Mouse (Mus musculus): Measurements from ENCODE around the gene Boc. TPM values are rescaled to one million over a fixed set of nuclear protein-coding genes. Genes with fewer than 3 reads are reported as not detected.

The Boc gene
- polyA plus RNA-seq, 1 experiment from 2014 or later: 0.57 TPM

GRCm38 (mm10) chr16:44491051-44491450, 67.6 kb downstream of the Boc start:
- Histone ChIP-seq H3K4me3 (ENCODE audit: low read depth, low read length) (no peak overlapping the region), H3K27ac (ENCODE audit: low read length) (no peak overlapping the region), H3K27me3 (ENCODE audit: control insufficient read depth, insufficient read depth, low read depth, low read length) (no peaks in the 10 kb centered on the region), H3K9ac (ENCODE audit: low read depth, low read length) (no peak overlapping the region), H3K36me3 (ENCODE audit: control insufficient read depth, insufficient read depth) (no peaks in the 10 kb centered on the region), H3K4me2 (ENCODE audit: low read depth, low read length) (no peak overlapping the region), H3K4me1 (ENCODE audit: control insufficient read depth, low read depth, low read length) (no peaks in the 10 kb centered on the region), H3K9me3 (replicated peaks; ENCODE audit: control insufficient read depth, low read length) (no peaks in the 10 kb centered on the region)
- WGBS (ENCODE audit: insufficient replicate concordance): 63% methylated on average over 9 of the region's 9 CpGs
- ATAC-seq (ENCODE audit: low read depth): no peak

DNA sequence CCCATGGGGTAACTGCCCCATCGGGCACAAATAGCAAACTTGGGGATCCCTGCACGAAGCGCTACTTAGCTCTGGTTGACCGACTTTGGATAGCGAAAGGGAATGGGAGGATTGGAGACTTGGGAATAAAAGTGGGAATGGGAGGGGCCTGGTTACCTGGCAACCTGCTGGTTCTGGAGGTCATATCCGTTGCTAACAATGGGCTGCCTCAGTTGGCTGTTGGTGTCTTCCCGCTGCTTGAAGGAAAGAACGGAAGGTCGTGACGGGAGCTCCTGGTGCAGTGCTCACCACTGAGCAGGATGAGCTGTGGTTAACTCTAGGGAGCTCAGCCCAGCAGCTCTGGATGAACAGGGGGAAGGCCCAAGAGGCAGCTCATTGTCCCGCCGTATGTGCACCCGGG, 71.5 kb downstream of the Boc start:
- Histone ChIP-seq H3K4me2 (ENCODE audit: low read depth, low read length) (no peak overlapping the region), H3K27me3 (ENCODE audit: control insufficient read depth, insufficient read depth, low read depth, low read length) (no peaks in the 10 kb centered on the region), H3K9ac (ENCODE audit: low read depth, low read length) (no peak overlapping the region), H3K9me3 (replicated peaks; ENCODE audit: control insufficient read depth, low read length) (no peaks in the 10 kb centered on the region), H3K4me1 (ENCODE audit: control insufficient read depth, low read depth, low read length) (no peaks in the 10 kb centered on the region), H3K27ac (ENCODE audit: low read length) (no peak overlapping the region), H3K36me3 (ENCODE audit: control insufficient read depth, insufficient read depth) (no peaks in the 10 kb centered on the region), H3K4me3 (ENCODE audit: low read depth, low read length) (no peak overlapping the region)
- ATAC-seq (ENCODE audit: low read depth): no peak
- 75% methylated on average over 13 of the region's 13 CpGs for WGBS (ENCODE audit: insufficient replicate concordance)

DNA sequence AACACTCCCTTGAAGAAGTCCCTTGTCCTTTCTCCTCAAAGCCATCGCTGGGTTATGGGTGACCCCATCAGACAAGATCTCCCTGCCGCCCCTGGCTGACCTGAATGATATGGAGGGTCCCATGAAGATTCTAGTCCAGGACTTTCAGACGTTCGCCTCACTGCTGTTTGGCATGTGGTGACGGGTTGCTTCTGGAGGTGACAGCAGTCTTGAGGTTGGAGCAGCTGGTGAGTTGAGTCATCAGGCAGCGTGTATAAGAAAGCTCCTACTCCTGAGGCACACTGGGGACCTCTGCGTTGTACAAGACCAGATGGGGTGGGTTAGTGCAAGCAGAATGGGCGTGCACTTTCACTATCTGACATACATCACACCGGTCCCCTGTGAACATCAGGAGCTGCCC, 72.1 kb downstream of the Boc start:
- ATAC-seq (ENCODE audit: low read depth): no peak
- no peak overlapping the region for H3K9ac ChIP-seq (ENCODE audit: low read depth, low read length)

GRCm38 (mm10) chr16:44485691-44486090, 73.0 kb downstream of the Boc start:
- ATAC-seq (ENCODE audit: low read depth): no peak
- Histone ChIP-seq H3K27ac (ENCODE audit: low read length) (no peak overlapping the region), H3K9me3 (replicated peaks; ENCODE audit: control insufficient read depth, low read length) (no peaks in the 10 kb centered on the region), H3K4me3 (ENCODE audit: low read depth, low read length) (no peak overlapping the region), H3K9ac (ENCODE audit: low read depth, low read length) (no peak overlapping the region), H3K4me2 (ENCODE audit: low read depth, low read length) (no peak overlapping the region), H3K36me3 (ENCODE audit: control insufficient read depth, insufficient read depth) (no peaks in the 10 kb centered on the region), H3K27me3 (ENCODE audit: control insufficient read depth, insufficient read depth, low read depth, low read length) (no peaks in the 10 kb centered on the region), H3K4me1 (ENCODE audit: control insufficient read depth, low read depth, low read length) (no peaks in the 10 kb centered on the region)
- WGBS (ENCODE audit: insufficient replicate concordance): 69% methylated on average over 8 of the region's 8 CpGs

More for the DNA sequence above, 72.1 kb downstream of the Boc start:
- no peaks in the 10 kb centered on the region for H3K9me3 ChIP-seq (replicated peaks; ENCODE audit: control insufficient read depth, low read length)
- no peak overlapping the region for H3K4me3 ChIP-seq (ENCODE audit: low read depth, low read length)
- no peak overlapping the region for H3K4me2 ChIP-seq (ENCODE audit: low read depth, low read length)
- no peaks in the 10 kb centered on the region for H3K36me3 ChIP-seq (ENCODE audit: control insufficient read depth, insufficient read depth)
- 66% methylated on average over 9 of the region's 9 CpGs for WGBS (ENCODE audit: insufficient replicate concordance)
- no peak overlapping the region for H3K27ac ChIP-seq (ENCODE audit: low read length)
- no peaks in the 10 kb centered on the region for H3K27me3 ChIP-seq (ENCODE audit: control insufficient read depth, insufficient read depth, low read depth, low read length)
- H3K4me1 ChIP-seq (ENCODE audit: control insufficient read depth, low read depth, low read length): no peaks in the 10 kb centered on the region

- 46% methylated on average over 10 of the region's 10 CpGs for WGBS (ENCODE audit: insufficient replicate concordance)
- no peak overlapping the region for H3K27ac ChIP-seq (ENCODE audit: low read length)
- no peaks in the 10 kb centered on the region for H3K4me1 ChIP-seq (ENCODE audit: control insufficient read depth, low read depth, low read length)
- ATAC-seq (ENCODE audit: low read depth): no peak
- H3K36me3 ChIP-seq (ENCODE audit: control insufficient read depth, insufficient read depth): no peaks in the 10 kb centered on the region
- H3K9ac ChIP-seq (ENCODE audit: low read depth, low read length): no peak overlapping the region
- H3K4me3 ChIP-seq (ENCODE audit: low read depth, low read length): no peak overlapping the region
- no peaks in the 10 kb centered on the region for H3K9me3 ChIP-seq (replicated peaks; ENCODE audit: control insufficient read depth, low read length)
- no peaks in the 10 kb centered on the region for H3K27me3 ChIP-seq (ENCODE audit: control insufficient read depth, insufficient read depth, low read depth, low read length)
- no peak overlapping the region for H3K4me2 ChIP-seq (ENCODE audit: low read depth, low read length)
These were observed 73.9 kb downstream of the Boc start for GRCm38 (mm10) chr16:44484831-44485230.

- no peak overlapping the region for H3K4me2 ChIP-seq (ENCODE audit: low read depth, low read length)
- ATAC-seq (ENCODE audit: low read depth): no peak
- WGBS (ENCODE audit: insufficient replicate concordance): 3% methylated on average over 7 of the region's 7 CpGs
These were observed 74.6 kb downstream of the Boc start for GRCm38 (mm10) chr16:44484079-44484478.

DNA sequence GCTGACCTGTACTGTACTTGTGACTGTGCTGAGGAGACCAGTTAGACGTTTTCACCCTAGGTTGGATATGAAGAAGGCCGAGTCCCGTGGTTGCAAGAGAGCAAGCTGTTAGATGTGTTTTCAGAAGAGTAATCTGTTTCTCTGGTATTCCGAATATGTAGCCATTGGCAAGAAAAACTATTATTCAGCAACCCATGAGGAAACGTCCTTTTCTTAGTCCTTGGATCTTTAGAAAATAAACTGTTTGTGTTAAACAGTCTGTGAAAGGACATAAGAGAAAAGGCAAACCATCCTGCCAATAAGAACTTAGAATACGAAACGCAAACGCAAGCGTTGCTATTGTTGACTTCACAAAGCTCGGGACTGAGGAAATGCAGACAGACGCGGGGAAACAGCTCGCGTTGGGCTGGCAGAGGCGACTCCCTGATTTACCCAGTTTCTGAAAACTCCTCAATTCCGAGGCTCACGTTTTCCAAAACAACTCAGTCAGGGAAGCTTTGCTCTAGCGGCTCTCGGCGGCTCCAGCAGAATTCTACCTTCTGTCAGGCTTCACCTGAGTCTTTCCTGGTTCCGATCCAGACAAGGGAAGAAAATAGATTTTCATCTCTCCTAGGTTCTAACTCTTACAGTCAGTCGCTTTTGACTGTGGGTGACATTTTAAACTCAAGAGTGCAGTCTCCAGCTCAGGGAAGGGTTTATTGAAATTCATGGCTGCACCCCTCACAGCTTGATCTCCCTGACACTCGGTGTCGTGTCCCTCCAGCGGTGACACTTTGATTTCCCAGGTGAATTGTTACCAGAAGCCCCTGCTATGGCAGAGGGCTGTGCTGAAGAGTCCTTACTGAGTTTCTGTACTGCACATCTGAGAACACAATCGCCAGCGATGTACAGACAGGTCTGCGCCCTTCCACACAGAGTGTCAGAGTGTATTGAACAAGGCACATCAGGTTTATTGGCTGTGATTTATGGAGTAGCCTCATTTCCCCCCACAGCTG, 76.8 kb downstream of the Boc start:
- H3K9ac ChIP-seq (ENCODE audit: low read depth, low read length): no peak overlapping the region
- no peak overlapping the region for H3K4me2 ChIP-seq (ENCODE audit: low read depth, low read length)
- H3K9me3 ChIP-seq (replicated peaks; ENCODE audit: control insufficient read depth, low read length): no peaks in the 10 kb centered on the region
- H3K36me3 ChIP-seq (ENCODE audit: control insufficient read depth, insufficient read depth): no peaks in the 10 kb centered on the region
- H3K4me3 ChIP-seq (ENCODE audit: low read depth, low read length): no peak overlapping the region
- no peak overlapping the region for H3K27ac ChIP-seq (ENCODE audit: low read length)
- no peaks in the 10 kb centered on the region for H3K27me3 ChIP-seq (ENCODE audit: control insufficient read depth, insufficient read depth, low read depth, low read length)
- no peak for ATAC-seq (ENCODE audit: low read depth)
- no peaks in the 10 kb centered on the region for H3K4me1 ChIP-seq (ENCODE audit: control insufficient read depth, low read depth, low read length)
- WGBS (ENCODE audit: insufficient replicate concordance): 44% methylated on average over 28 of the region's 28 CpGs

More at GRCm38 (mm10) chr16:44484079-44484478, 74.6 kb downstream of the Boc start:
- no peaks in the 10 kb centered on the region for H3K9me3 ChIP-seq (replicated peaks; ENCODE audit: control insufficient read depth, low read length)
- no peaks in the 10 kb centered on the region for H3K4me1 ChIP-seq (ENCODE audit: control insufficient read depth, low read depth, low read length)
- no peak overlapping the region for H3K27ac ChIP-seq (ENCODE audit: low read length)
- no peaks in the 10 kb centered on the region for H3K27me3 ChIP-seq (ENCODE audit: control insufficient read depth, insufficient read depth, low read depth, low read length)
- H3K36me3 ChIP-seq (ENCODE audit: control insufficient read depth, insufficient read depth): no peaks in the 10 kb centered on the region
- no peak overlapping the region for H3K4me3 ChIP-seq (ENCODE audit: low read depth, low read length)
- no peak overlapping the region for H3K9ac ChIP-seq (ENCODE audit: low read depth, low read length)

GRCm38 (mm10) chr16:44480616-44481015, 78.1 kb downstream of the Boc start:
- no peaks in the 10 kb centered on the region for H3K27me3 ChIP-seq (ENCODE audit: control insufficient read depth, insufficient read depth, low read depth, low read length)
- no peaks in the 10 kb centered on the region for H3K4me1 ChIP-seq (ENCODE audit: control insufficient read depth, low read depth, low read length)
- H3K27ac ChIP-seq (ENCODE audit: low read length): no peak overlapping the region
- whole genome bisulfite sequencing (ENCODE audit: insufficient replicate concordance): 59% methylated on average over 7 of the region's 7 CpGs
- no peak overlapping the region for H3K4me2 ChIP-seq (ENCODE audit: low read depth, low read length)
- H3K36me3 ChIP-seq (ENCODE audit: control insufficient read depth, insufficient read depth): no peaks in the 10 kb centered on the region
- no peak overlapping the region for H3K4me3 ChIP-seq (ENCODE audit: low read depth, low read length)
- H3K9me3 ChIP-seq (replicated peaks; ENCODE audit: control insufficient read depth, low read length): no peaks in the 10 kb centered on the region
- no peak overlapping the region for H3K9ac ChIP-seq (ENCODE audit: low read depth, low read length)
- ATAC-seq (ENCODE audit: low read depth): no peak

DNA sequence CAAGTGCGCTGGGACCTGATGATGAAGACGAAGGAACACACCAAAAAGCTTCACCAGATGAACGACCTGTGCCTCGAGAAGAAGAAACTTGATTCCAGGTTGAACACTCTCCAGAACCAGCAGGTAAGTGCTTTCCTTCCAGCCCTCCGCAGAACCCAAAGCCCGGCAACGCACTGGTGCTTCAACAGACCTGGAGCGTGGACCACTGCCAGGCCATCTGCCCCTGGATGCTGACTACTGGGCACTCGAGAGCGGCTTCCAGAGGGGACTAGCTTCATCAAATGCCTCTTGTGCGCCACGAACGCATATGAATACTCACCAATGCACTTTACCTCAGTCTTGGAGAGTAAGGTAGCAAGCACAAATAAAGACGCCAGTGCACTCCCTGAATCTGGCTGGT, 78.8 kb downstream of the Boc start:
- Histone ChIP-seq H3K9ac (ENCODE audit: low read depth, low read length) (no peak overlapping the region), H3K4me3 (ENCODE audit: low read depth, low read length) (no peak overlapping the region), H3K4me1 (ENCODE audit: control insufficient read depth, low read depth, low read length) (no peaks in the 10 kb centered on the region), H3K9me3 (replicated peaks; ENCODE audit: control insufficient read depth, low read length) (no peaks in the 10 kb centered on the region), H3K4me2 (ENCODE audit: low read depth, low read length) (no peak overlapping the region), H3K36me3 (ENCODE audit: control insufficient read depth, insufficient read depth) (no peaks in the 10 kb centered on the region), H3K27me3 (ENCODE audit: control insufficient read depth, insufficient read depth, low read depth, low read length) (no peaks in the 10 kb centered on the region), H3K27ac (ENCODE audit: low read length) (no peak overlapping the region)
- ATAC-seq (ENCODE audit: low read depth): no peak
- 76% methylated on average over 14 of the region's 14 CpGs for WGBS (ENCODE audit: insufficient replicate concordance)

Data from liver, embryonic 16.5 days (tissue).